Mouse (Mus musculus): ENCODE measurements around the gene Fbxl17. TPM values are rescaled to one million over a fixed set of nuclear protein-coding genes. Genes with fewer than 3 reads are reported as not detected.

Gene Fbxl17
- polyA plus RNA-seq, 1 experiment from 2014 or later: 9.8 TPM

GRCm38 (mm10) chr17:63402741-63403681, 96.8 kb downstream of the Fbxl17 start:
- no peaks in the 10 kb centered on the region for H3K36me3 ChIP-seq (ENCODE audit: inconsistent target)
- no peak overlapping the region for H3K27ac ChIP-seq
- no peak overlapping the region for H3K4me3 ChIP-seq (ENCODE audit: inconsistent target)
- H3K79me2 ChIP-seq (ENCODE audit: inconsistent target): no peaks in the 10 kb centered on the region
- WGBS (ENCODE audit: missing documents): 81% methylated on average over 13 of the region's 13 CpGs

DNA sequence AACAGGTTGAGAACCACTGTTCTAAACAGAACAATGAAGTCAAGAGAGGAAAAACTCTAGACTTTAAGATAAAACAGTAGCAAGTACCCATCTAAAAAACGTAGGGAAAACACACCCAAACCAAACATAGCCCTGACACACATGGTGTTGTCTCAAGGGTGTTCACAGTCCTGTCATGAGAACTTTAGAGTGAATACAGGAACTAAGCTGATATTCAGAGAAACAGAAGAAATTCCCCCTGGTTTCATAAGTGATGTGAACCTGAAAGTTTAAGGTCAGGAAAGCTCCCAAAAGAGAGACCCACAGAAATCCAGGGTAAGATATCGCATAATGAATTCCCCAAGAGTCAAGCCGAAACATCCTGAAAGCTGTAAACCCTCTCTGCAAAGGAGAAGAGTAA, 97.6 kb downstream of the Fbxl17 start:
- Histone ChIP-seq H3K36me3 (ENCODE audit: inconsistent target) (no peaks in the 10 kb centered on the region), H3K27ac (no peak overlapping the region), H3K4me3 (ENCODE audit: inconsistent target) (no peak overlapping the region), H3K79me2 (ENCODE audit: inconsistent target) (no peaks in the 10 kb centered on the region)
- 83% methylated on average over 3 of the region's 3 CpGs for WGBS (ENCODE audit: missing documents)

DNA sequence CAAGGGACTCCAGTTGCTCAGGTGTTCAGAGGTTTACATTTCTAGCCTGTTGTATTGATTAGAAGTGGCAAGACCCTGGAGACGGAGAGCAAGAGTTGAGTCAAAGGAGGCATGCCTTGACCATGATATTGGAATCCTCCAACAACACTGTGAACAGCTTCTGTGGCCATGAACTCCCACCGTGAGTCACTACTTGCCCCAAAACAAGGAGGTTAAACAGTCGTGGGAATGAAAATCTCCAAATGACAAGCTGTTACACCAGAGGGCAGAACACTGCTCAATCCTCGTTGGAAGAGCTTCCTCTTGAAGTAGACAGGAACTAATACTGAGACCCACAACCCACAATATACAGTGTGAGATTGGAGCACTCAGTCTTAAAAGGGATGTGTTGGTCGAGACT, 99.2 kb downstream of the Fbxl17 start:
- WGBS (ENCODE audit: missing documents): 54% methylated on average over 5 of the region's 5 CpGs
- no peak overlapping the region for H3K4me3 ChIP-seq (ENCODE audit: inconsistent target)
- no peaks in the 10 kb centered on the region for H3K79me2 ChIP-seq (ENCODE audit: inconsistent target)
- H3K36me3 ChIP-seq (ENCODE audit: inconsistent target): no peaks in the 10 kb centered on the region
- H3K27ac ChIP-seq: no peak overlapping the region

GRCm38 (mm10) chr17:63399816-63400215, 100.0 kb downstream of the Fbxl17 start:
- Histone ChIP-seq H3K27ac (no peak overlapping the region), H3K79me2 (ENCODE audit: inconsistent target) (no peaks in the 10 kb centered on the region), H3K36me3 (ENCODE audit: inconsistent target) (no peaks in the 10 kb centered on the region), H3K4me3 (ENCODE audit: inconsistent target) (no peak overlapping the region)
- WGBS (ENCODE audit: missing documents): 97% methylated on average over 8 of the region's 8 CpGs

DNA sequence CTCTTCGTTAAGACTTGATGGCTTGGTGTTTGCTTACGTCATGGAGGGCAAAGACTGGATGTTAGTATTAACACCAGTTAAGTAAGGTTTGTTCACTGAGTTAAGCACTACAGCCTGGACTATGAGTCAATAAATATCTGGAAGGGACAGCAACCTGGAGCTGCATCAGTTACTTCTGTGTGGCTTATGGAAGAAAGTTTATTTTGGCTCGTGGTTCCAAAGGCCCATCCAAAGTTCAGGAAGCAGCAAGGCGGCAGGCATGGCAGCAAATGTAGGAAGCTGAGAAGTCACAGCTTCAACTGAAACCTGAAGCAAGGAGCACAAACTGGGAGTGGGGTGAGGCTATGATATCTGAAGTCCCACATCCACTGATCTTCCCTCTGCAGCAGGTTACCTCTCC, 108.3 kb downstream of the Fbxl17 start:
- Histone ChIP-seq H3K79me2 (ENCODE audit: inconsistent target) (no peaks in the 10 kb centered on the region), H3K36me3 (ENCODE audit: inconsistent target) (no peaks in the 10 kb centered on the region), H3K27ac (no peak overlapping the region), H3K4me3 (ENCODE audit: inconsistent target) (no peak overlapping the region)
- 92% methylated on average over 4 of the region's 4 CpGs for WGBS (ENCODE audit: missing documents)

- no peak overlapping the region for H3K4me3 ChIP-seq (ENCODE audit: inconsistent target)
- no peaks in the 10 kb centered on the region for H3K36me3 ChIP-seq (ENCODE audit: inconsistent target)
- no peak overlapping the region for H3K27ac ChIP-seq
- H3K79me2 ChIP-seq (ENCODE audit: inconsistent target): no peaks in the 10 kb centered on the region
- WGBS (ENCODE audit: missing documents): 94% methylated on average over 4 of the region's 4 CpGs
These were observed 108.9 kb downstream of the Fbxl17 start for GRCm38 (mm10) chr17:63390951-63391350.

DNA sequence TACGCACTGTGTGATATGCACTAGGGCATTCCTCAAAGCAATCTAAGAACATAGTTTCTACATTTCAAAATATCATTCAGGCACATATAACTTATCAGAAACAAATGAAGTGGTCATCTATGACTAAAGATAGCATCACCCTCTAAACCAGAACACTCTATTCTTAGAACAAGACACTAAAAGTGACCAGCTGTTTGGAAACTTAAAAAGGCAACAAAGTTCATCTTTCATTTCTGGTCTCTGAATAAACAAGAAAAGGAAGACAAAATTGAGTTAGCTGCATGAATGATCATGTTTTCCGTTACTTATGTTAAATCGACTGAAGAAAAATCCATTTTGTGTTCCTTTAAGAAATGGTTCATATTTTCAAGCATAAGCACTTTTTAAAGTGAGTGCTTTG, 128.8 kb downstream of the Fbxl17 start:
- 0 out of 2 replicates have a peak overlapping the region, but pooled peaks have one; percentile 19 for H3K27ac ChIP-seq
- H3K4me3 ChIP-seq (ENCODE audit: inconsistent target): no peak overlapping the region
- no peaks in the 10 kb centered on the region for H3K36me3 ChIP-seq (ENCODE audit: inconsistent target)
- 92% methylated on average over 3 of the region's 3 CpGs for WGBS (ENCODE audit: missing documents)
- no peaks in the 10 kb centered on the region; the same call in 1 of the 2 replicates for H3K79me2 ChIP-seq (ENCODE audit: inconsistent target)

GRCm38 (mm10) chr17:63369631-63370310, 130.0 kb downstream of the Fbxl17 start:
- 87% methylated on average over 8 of the region's 8 CpGs for WGBS (ENCODE audit: missing documents)
- Histone ChIP-seq H3K27ac (peak overlapping the region; percentile 19; the same call in 1 of the 2 replicates), H3K4me3 (ENCODE audit: inconsistent target) (no peak overlapping the region), H3K36me3 (ENCODE audit: inconsistent target) (no peaks in the 10 kb centered on the region), H3K79me2 (ENCODE audit: inconsistent target) (no peaks in the 10 kb centered on the region; the same call in 1 of the 2 replicates)

GRCm38 (mm10) chr17:63367476-63367875, 132.3 kb downstream of the Fbxl17 start:
- WGBS (ENCODE audit: missing documents): 95% methylated on average over 6 of the region's 6 CpGs

DNA sequence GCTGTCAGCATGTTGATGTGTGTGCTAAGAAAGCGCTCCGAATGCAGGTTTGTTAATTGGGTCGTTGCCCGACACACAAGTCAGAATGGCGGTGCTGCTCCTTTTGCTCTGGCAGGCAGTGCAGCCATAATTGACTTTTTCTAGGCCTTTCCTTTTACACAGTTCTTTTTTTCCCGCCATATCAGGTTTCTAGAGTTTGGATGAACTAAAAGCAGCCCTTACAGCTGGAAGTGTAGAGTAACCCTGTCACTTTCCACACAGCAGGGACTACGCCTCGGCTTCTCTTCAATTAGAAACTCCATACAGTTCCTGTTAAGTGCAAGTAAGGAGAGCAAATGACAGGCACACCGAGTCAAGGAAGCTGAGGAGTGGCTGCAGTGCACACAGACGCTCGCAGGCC, 133.8 kb downstream of the Fbxl17 start:
- no peak overlapping the region for H3K4me3 ChIP-seq (ENCODE audit: inconsistent target)
- WGBS (ENCODE audit: missing documents): 95% methylated on average over 11 of the region's 11 CpGs

More at GRCm38 (mm10) chr17:63367476-63367875, 132.3 kb downstream of the Fbxl17 start:
- Histone ChIP-seq H3K36me3 (ENCODE audit: inconsistent target) (no peaks in the 10 kb centered on the region), H3K4me3 (ENCODE audit: inconsistent target) (no peak overlapping the region), H3K79me2 (ENCODE audit: inconsistent target) (no peaks in the 10 kb centered on the region; the same call in 1 of the 2 replicates), H3K27ac (no peak overlapping the region)

DNA sequence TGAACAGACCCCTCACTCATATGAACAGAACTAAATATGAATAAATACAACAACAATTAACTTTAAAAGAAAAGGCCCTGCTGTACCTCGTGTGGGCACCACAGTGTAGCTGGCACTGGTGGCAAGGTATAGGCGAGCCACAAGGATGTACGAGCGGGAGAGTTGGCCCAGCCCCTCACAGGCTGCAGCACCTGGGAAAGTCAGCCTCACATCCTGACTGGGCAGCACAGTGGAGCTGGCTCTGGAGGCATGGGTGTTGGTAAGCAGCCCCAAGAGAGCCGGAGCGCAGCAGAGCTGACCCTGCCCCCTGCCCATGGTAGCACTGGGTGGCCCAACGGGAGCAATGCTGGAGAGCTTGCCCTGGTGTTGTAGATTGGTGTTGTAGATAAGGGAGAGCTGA, 135.2 kb downstream of the Fbxl17 start:
- H3K36me3 ChIP-seq (ENCODE audit: inconsistent target): no peaks in the 10 kb centered on the region
- H3K27ac ChIP-seq: no peak overlapping the region
- WGBS (ENCODE audit: missing documents): 99% methylated on average over 7 of the region's 7 CpGs
- H3K4me3 ChIP-seq (ENCODE audit: inconsistent target): no peak overlapping the region
- no peaks in the 10 kb centered on the region; the same call in 1 of the 2 replicates for H3K79me2 ChIP-seq (ENCODE audit: inconsistent target)

More for the DNA sequence above, 133.8 kb downstream of the Fbxl17 start:
- Histone ChIP-seq H3K27ac (no peak overlapping the region), H3K36me3 (ENCODE audit: inconsistent target) (no peaks in the 10 kb centered on the region), H3K79me2 (ENCODE audit: inconsistent target) (no peaks in the 10 kb centered on the region; the same call in 1 of the 2 replicates)

- Histone ChIP-seq H3K4me3 (ENCODE audit: inconsistent target) (no peak overlapping the region), H3K27ac (no peak overlapping the region), H3K36me3 (ENCODE audit: inconsistent target) (no peaks in the 10 kb centered on the region), H3K79me2 (ENCODE audit: inconsistent target) (no peaks in the 10 kb centered on the region)
- 78% methylated on average over 3 of the region's 3 CpGs for WGBS (ENCODE audit: missing documents)
These were observed 137.6 kb downstream of the Fbxl17 start for GRCm38 (mm10) chr17:63362196-63362595.

GRCm38 (mm10) chr17:63361679-63362078, 138.1 kb downstream of the Fbxl17 start:
- Histone ChIP-seq H3K27ac (no peak overlapping the region), H3K4me3 (ENCODE audit: inconsistent target) (no peak overlapping the region), H3K79me2 (ENCODE audit: inconsistent target) (no peaks in the 10 kb centered on the region), H3K36me3 (ENCODE audit: inconsistent target) (no peaks in the 10 kb centered on the region)
- 96% methylated on average over 9 of the region's 9 CpGs for WGBS (ENCODE audit: missing documents)

- H3K36me3 ChIP-seq (ENCODE audit: inconsistent target): no peaks in the 10 kb centered on the region
- WGBS (ENCODE audit: missing documents): 86% methylated on average over 1 of the region's 1 CpGs
- H3K27ac ChIP-seq: no peak overlapping the region
- no peaks in the 10 kb centered on the region for H3K79me2 ChIP-seq (ENCODE audit: inconsistent target)
- H3K4me3 ChIP-seq (ENCODE audit: inconsistent target): no peak overlapping the region
These were observed 141.0 kb downstream of the Fbxl17 start for GRCm38 (mm10) chr17:63358837-63359236.

DNA sequence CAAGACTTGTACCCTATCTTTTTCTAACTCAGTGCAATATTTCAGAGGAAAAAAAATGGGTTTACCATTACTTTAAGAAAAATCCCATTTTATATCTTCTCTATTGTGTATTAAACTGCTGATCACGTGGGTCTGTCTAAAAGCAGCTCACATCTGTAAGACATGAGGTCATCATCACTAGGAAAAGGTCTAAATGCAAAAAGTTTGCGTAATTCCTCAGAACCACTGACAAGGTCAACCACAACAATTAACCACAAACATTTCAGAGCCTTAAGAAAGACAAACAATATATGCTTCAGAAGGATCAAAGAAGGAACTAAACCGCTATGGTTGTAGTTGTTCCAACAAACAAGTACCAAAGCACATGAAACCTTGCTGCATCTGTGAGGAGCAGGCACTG, 143.6 kb downstream of the Fbxl17 start:
- 11% methylated on average over 3 of the region's 3 CpGs for WGBS (ENCODE audit: missing documents)
- H3K79me2 ChIP-seq (ENCODE audit: inconsistent target): no peaks in the 10 kb centered on the region
- no peak overlapping the region; the same call in 1 of the 2 replicates for H3K27ac ChIP-seq
- H3K36me3 ChIP-seq (ENCODE audit: inconsistent target): no peaks in the 10 kb centered on the region
- H3K4me3 ChIP-seq (ENCODE audit: inconsistent target): no peak overlapping the region
